Mouse (Mus musculus) kidney, postnatal 0 days (tissue): Measurements from ENCODE around the gene Eif4ebp2. TPM values are rescaled to one million over a fixed set of nuclear protein-coding genes. Genes with fewer than 3 reads are reported as not detected.

Experiments
- ATAC-seq: fragments of 200-750 bp; cut with Nextera tagmentation; replicated peaks from 2 replicates; pipeline ENCODE4 v1.8.0; 2017; ENCODE audit warnings: low read depth, moderate number of reproducible peaks, moderate TSS enrichment, moderate library complexity; ENCODE audit not compliant: low FRiP score
- DNase-seq: peaks from one replicate; pipeline ENCODE4 v3.0.0-alpha.2; 2016; ENCODE audit warnings: low spot score
- H3K27ac ChIP-seq: fragments of 300-500 bp; sonication (generic); 2 replicates; pipeline ENCODE4 v1.5.1; 2014; ENCODE audit warnings: mild to moderate bottlenecking
- H3K27me3 ChIP-seq: fragments of 300-500 bp; sonication (generic); 2 replicates; pipeline ENCODE4 v1.6.1; 2014; ENCODE audit warnings: low read length, mixed read lengths; ENCODE audit not compliant: insufficient read depth
- H3K36me3 ChIP-seq: fragments of 300-500 bp; sonication (generic); 2 replicates; pipeline ENCODE4 v1.6.1; 2014; ENCODE audit warnings: low read length, mixed read lengths; ENCODE audit not compliant: insufficient read depth
- H3K4me1 ChIP-seq: fragments of 300-500 bp; sonication (generic); replicated peaks from 2 replicates; pipeline ENCODE4 v1.6.1; 2014; ENCODE audit warnings: antibody characterized with exemption, low read length, mixed read lengths; ENCODE audit not compliant: insufficient read depth
- H3K4me2 ChIP-seq: fragments of 300-500 bp; sonication (generic); 2 replicates; pipeline ENCODE4 v1.6.1; 2014; ENCODE audit warnings: mild to moderate bottlenecking, low read length, moderate library complexity, mixed read lengths
- H3K4me3 ChIP-seq: fragments of 300-500 bp; sonication (generic); replicated peaks from 2 replicates; pipeline ENCODE4 v1.5.1; 2014; ENCODE audit warnings: low read depth, low read length
- H3K9ac ChIP-seq: fragments of 300-500 bp; sonication (generic); 2 replicates; pipeline ENCODE4 v1.6.1; 2014; ENCODE audit warnings: low read depth, low read length
- H3K9me3 ChIP-seq: fragments of 300-500 bp; sonication (generic); replicated peaks from 2 replicates; pipeline ENCODE4 v1.6.1; 2016; ENCODE audit warnings: low read length, inconsistent platforms, mixed read lengths
- CTCF ChIP-seq: IDR thresholded peaks from 2 replicates; pipeline ENCODE4 v1.5.1; 2016; ENCODE audit warnings: antibody characterized with exemption, low read depth, mild to moderate bottlenecking, moderate library complexity
- WGBS: fragments of 180-500 bp; shearing (Covaris S2); extraction: QIAGEN DNeasy Blood & Tissue Kit; methylation state at CpG from one replicate; pipeline ENCODE4 v1.1.7; 2014; 5-methylcytosine and 5-hydroxymethylcytosine counted together
- polyA plus RNA-seq: library from polyadenylated mRNA; unstranded; fragments of >200 nt; fragmentation: Nextera tagmentation; extraction: Ambion mirVana; gene quantifications from 2 replicates; pipeline ENCODE4 v1.2.1, GENCODE M21; 2015

The Eif4ebp2 gene
- polyA plus RNA-seq, 1 experiment from 2014 or later: 75.0 TPM

DNA sequence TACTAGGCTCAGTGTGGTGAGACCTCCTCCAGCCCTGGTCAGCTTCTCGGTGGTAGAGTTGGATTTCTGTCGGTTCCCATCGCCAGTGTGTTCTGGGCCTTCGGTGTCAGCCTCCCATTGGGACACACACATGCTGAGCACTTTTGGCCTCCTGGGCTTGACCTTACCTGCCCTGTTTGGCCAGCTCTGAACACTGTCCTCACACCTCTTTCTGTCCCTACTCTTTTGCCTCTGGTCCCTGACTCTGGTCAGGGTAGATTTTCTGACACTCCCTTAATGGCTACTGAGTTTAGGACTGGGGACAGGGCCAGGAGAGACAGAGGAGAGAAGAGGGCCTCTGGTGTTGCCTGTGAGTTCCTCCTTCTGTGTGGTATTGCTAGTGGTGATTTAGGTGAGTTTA lies 27.5 kb upstream of the Eif4ebp2 start:
- Histone ChIP-seq H3K27ac (no peak overlapping the region), H3K4me2 (no peak overlapping the region), H3K27me3 (no peaks in the 10 kb centered on the region), H3K4me3 (no peak overlapping the region), H3K9ac (no peak overlapping the region), H3K36me3 (no peaks in the 10 kb centered on the region), H3K4me1 (peaks cover 3% of the 10 kb centered on the region; the same call in 1 of the 2 replicates), H3K9me3 (no peaks in the 10 kb centered on the region)
- ATAC-seq: no peak
- no peak for DNase-seq
- no peak for TF ChIP-seq CTCF
- WGBS: 90% methylated on average over 4 of the region's 4 CpGs

DNA sequence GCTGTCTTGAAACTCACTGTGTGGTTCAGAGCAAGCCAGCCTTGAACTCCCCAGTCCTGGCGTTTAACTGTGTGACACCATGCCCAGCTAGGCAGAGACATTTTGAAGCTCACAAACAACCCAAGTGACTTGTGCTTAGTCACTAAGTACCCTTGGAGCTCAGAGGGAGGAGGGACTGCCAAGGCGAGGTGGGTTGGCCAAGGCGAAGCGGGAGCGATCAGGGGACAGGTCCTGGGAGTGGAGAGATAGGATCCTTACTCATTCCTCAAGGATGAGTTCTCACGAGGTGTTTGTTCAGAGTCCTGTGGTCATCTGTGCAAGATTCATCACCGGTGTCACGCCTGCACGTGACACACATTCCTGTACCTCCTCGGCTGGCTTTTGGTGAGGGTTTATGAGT lies 27.0 kb upstream of the Eif4ebp2 start:
- Histone ChIP-seq H3K4me1 (peaks cover 4% of the 10 kb centered on the region; the same call in 1 of the 2 replicates), H3K36me3 (no peaks in the 10 kb centered on the region), H3K4me3 (no peak overlapping the region), H3K4me2 (no peak overlapping the region), H3K9ac (no peak overlapping the region), H3K27me3 (no peaks in the 10 kb centered on the region), H3K27ac (no peak overlapping the region), H3K9me3 (no peaks in the 10 kb centered on the region)
- no peak for DNase-seq
- WGBS: 86% methylated on average over 10 of the region's 10 CpGs
- TF ChIP-seq CTCF: no peak
- ATAC-seq: no peak

DNA sequence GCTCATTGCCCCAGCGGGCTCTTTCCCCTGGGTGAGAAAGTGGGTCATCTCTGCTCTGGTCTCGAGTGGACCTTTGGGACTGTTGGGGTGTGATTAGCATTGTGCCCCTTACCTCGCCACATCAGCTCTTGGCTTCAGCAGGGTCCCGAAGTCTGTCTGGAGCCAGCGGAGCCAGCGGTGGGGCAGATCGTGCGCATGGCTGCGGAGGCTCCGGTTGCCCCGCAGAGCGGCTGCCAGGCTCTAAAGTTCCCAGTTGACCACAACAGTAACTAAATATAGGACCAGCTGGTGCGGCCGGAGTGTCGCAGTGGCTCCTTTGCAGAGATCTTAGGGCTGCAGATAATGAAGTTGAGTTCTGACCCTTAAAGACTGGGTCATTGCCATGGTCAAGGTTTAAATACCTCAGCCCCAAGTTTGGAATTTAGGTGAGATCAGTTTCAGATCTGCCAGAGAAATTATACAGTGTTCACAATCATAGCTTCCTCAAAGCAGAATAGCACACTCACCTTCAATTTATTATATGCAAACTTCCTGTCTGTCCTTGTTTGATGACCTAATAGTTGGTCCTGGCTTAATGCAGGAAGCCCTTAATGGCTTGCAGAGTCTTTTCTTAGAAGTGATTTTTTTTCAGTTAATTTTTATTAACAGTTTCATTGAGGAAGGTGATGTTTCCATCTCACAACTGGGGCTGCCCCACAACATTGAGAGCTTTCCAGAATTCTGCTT lies 24.1 kb upstream of the Eif4ebp2 start:
- Histone ChIP-seq H3K9ac (peak overlapping the region; percentile 63), H3K4me1 (peaks cover 4% of the 10 kb centered on the region; the same call in 1 of the 2 replicates), H3K36me3 (no peaks in the 10 kb centered on the region), H3K4me2 (peak overlapping the region; percentile 96), H3K4me3 (peak overlapping the region; percentile 71), H3K27ac (peak overlapping the region; percentile 51; the same call in 1 of the 2 replicates), H3K27me3 (no peaks in the 10 kb centered on the region), H3K9me3 (no peaks in the 10 kb centered on the region)
- peak; percentile 62 for DNase-seq
- 7% methylated on average over 15 of the region's 15 CpGs for WGBS
- no peak for TF ChIP-seq CTCF
- no peak; the same call in 1 of the 2 replicates for ATAC-seq

DNA sequence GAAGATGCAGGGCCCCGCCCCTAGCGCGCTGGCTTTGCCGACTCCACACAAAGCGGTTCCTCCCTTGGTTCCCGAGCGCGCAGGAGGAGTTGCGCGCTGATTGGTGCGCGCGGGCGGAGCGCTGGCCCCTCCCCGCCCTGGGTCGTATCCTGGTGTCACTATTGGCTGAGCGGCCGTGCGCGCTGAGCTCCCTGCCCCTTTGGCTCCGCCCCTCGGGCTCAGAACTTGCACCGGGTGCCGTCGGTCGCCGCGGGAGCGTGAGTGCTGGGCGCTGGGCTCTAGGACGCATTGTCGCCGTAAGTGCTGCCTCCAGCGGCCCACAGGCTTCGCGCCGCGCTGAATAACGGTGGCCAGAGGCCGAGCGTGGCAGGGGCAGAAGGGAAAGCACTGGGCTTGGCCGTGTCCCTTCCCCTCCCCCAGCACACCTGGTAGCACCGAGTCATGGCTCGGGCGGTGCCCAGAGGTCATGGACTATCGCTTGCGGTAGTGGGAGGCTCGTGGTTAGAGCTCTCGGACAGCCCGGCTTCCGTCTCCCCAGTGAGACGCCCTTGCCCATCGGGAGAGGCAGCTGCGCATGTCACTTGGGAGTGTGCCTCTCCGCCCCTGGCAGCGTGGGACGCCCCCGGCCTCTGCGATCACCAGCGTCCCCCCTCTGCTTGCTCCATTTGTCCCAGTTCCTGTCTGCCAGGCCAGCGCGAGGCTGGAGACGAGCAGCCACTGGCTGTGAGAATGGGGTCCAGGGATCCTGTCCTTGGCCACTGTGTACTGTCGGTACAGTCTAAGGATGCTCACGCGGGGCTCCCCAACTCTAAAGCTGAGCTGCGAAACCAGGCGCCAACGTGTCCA lies 23.4 kb upstream of the Eif4ebp2 start, which contains the start of gene Lrrc20:
TSS of gene Lrrc20 (plus strand) at position 208 of the 846 bp plus-strand sequence.
- WGBS: under 1% methylated on average over 69 of the region's 70 CpGs
- H3K4me3 ChIP-seq: peak within 1 kb of the TSS; percentile 71

DNA sequence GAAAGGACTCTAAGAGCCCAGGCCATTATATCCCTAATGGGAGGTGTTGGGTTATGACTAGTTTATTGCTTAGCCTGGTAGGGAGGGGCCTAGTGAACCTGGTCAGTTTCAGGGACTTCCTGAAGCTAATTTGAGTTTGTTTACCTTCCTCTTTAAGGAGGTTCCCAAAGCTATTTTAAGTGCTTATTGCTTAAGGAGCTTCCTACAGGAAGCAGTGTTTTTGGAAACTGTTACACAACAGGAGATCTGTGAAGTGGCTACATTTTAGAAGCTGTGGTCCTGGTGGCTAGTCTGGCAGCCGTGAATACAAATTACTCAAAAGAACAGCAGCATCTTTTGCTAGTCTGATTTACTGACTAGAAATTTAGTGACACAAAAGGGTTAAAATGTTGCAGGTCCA lies 21.9 kb upstream of the Eif4ebp2 start:
- Histone ChIP-seq H3K9me3 (no peaks in the 10 kb centered on the region), H3K27ac (no peak overlapping the region), H3K4me3 (no peak overlapping the region), H3K4me2 (no peak overlapping the region), H3K36me3 (no peaks in the 10 kb centered on the region), H3K9ac (no peak overlapping the region), H3K4me1 (peaks cover 4% of the 10 kb centered on the region; the same call in 1 of the 2 replicates), H3K27me3 (no peaks in the 10 kb centered on the region)
- no peak for TF ChIP-seq CTCF
- ATAC-seq: no peak
- no peak for DNase-seq
- WGBS: 71% methylated on average over 1 of the region's 1 CpGs

More for the DNA sequence above, 23.4 kb upstream of the Eif4ebp2 start, which contains the start of gene Lrrc20:
- H3K36me3 ChIP-seq: no peaks in the 10 kb centered on the region
- no peaks in the 10 kb centered on the region for H3K9me3 ChIP-seq
- H3K9ac ChIP-seq: peak within 1 kb of the TSS; percentile 63
- no peaks in the 10 kb centered on the region for H3K27me3 ChIP-seq
- peak within 1 kb of the TSS; percentile 51; the same call in 1 of the 2 replicates for H3K27ac ChIP-seq
- TF ChIP-seq CTCF: peak; percentile 22
- H3K4me1 ChIP-seq: peaks cover 4% of the 10 kb centered on the region; the same call in 1 of the 2 replicates
- ATAC-seq (peak; percentile 94), DNase-seq (peak; percentile 97)
- H3K4me2 ChIP-seq: peak within 1 kb of the TSS; percentile 96

DNA sequence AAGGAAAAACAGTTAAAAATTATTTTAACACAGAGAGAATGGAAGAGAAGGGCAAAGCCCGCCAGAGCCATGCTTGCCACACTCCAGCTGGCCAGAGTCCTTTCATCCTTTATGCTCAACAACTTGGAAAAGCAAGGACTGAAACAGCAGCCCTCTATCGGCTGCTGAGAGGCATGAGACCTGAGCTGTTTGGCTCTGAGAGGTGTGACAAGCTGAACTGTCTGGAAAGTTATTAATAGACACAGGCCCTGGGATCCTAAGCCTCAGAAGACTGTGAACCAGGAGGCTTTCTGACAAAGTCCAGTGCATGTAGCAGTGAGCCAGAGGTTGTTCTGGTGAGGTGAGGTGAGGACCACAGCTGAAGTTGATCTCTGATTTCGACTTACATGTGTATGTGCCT lies 21.2 kb upstream of the Eif4ebp2 start:
- Histone ChIP-seq H3K27me3 (no peaks in the 10 kb centered on the region), H3K4me2 (no peak overlapping the region), H3K4me3 (no peak overlapping the region), H3K9me3 (no peaks in the 10 kb centered on the region), H3K27ac (no peak overlapping the region), H3K9ac (no peak overlapping the region), H3K4me1 (peaks cover 4% of the 10 kb centered on the region; the same call in 1 of the 2 replicates), H3K36me3 (no peaks in the 10 kb centered on the region)
- ATAC-seq (no peak), DNase-seq (no peak)
- TF ChIP-seq CTCF: no peak
- 74% methylated on average over 3 of the region's 3 CpGs for WGBS
